Mouse (Mus musculus) olfactory bulb, adult 2 months (tissue): Measurements from ENCODE around the gene Kcp.

Experiments
- CTCF ChIP-seq: fragments of 200-500 bp; IDR thresholded peaks from 2 replicates; pipeline ENCODE4 v1.5.1; 2012; ENCODE audit warnings: low read depth, mild to moderate bottlenecking, low read length, moderate library complexity; ENCODE audit not compliant: insufficient read depth
- POLR2A ChIP-seq: fragments of 200-500 bp; IDR thresholded peaks from 2 replicates; pipeline ENCODE4 v1.6.1; 2012; ENCODE audit warnings: mild to moderate bottlenecking, low read depth, low read length, moderate library complexity; ENCODE audit not compliant: insufficient read depth

DNA sequence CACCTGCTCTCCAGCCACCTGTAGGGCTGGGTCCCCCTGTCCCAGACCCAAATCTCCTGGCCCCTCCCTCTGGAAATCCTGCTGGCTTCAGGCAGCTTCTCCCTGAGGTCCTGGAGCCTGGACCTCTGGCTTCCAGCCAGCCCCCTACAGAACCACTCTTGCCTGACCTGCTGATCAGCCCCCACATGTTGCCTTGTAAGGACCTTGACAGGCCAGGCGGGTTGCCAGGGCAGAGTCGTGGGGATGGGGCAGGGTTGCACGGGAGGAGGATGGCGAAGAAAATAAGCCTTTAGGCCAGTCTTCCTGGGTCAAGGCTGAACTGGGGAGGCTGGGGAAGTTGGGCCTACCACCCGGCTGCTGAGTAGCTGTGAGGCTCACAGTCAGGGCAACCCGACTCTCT lies 27.6 kb upstream of the Kcp start:
- no peak for TF ChIP-seq CTCF
- TF ChIP-seq POLR2A: no peak
